Mouse (Mus musculus) G1E (cell line): Measurements from ENCODE around the gene Rora. TPM values are rescaled to one million over a fixed set of nuclear protein-coding genes. Genes with fewer than 3 reads are reported as not detected.

Source experiments
- ATAC-seq: 2 replicates; pipeline ENCODE4 v1.8.0; 2016; ENCODE audit warnings: mild to moderate bottlenecking; ENCODE audit not compliant: insufficient number of reproducible peaks, poor library complexity, low FRiP score, severe bottlenecking; ENCODE audit errors: extremely low read depth
- DNase-seq: peaks from one replicate; pipeline ENCODE4 v3.0.0; 2012; ENCODE audit warnings: low spot score
- H3K27me3 ChIP-seq: 2 replicates; pipeline ENCODE4 v1.6.1; 2012; ENCODE audit warnings: mild to moderate bottlenecking, low read length, inconsistent platforms; ENCODE audit not compliant: insufficient read depth
- H3K36me3 ChIP-seq: replicated peaks from 2 replicates; pipeline ENCODE3; 2012; ENCODE audit warnings: mild to moderate bottlenecking, inconsistent platforms
- H3K4me1 ChIP-seq: 2 replicates; pipeline ENCODE4 v1.6.1; 2012; ENCODE audit warnings: low read depth, low read length, inconsistent platforms, mixed read lengths; ENCODE audit not compliant: insufficient read depth
- H3K4me3 ChIP-seq: 2 replicates; pipeline ENCODE4 v1.5.1; 2012; ENCODE audit warnings: low read depth, mild to moderate bottlenecking, inconsistent platforms, low read length, moderate library complexity, mixed read lengths
- H3K9me3 ChIP-seq: replicated peaks from 2 replicates; pipeline ENCODE4 v1.6.1; 2012; ENCODE audit warnings: inconsistent platforms
- CTCF ChIP-seq: IDR thresholded peaks from 2 replicates; pipeline ENCODE4 v1.5.1; 2012; ENCODE audit warnings: low read depth, low read length, inconsistent platforms, mixed read lengths
- GATA1 ChIP-seq: IDR thresholded peaks from 2 replicates; pipeline ENCODE4 v1.6.1; 2012; ENCODE audit warnings: borderline replicate concordance, low read length, inconsistent platforms, mixed read lengths
- GATA2 ChIP-seq: IDR thresholded peaks from 2 replicates; pipeline ENCODE4 v1.6.1; 2012; ENCODE audit warnings: low read depth, low read length, inconsistent platforms, borderline replicate concordance
- POLR2AphosphoS5 ChIP-seq: IDR thresholded peaks from 2 replicates; pipeline ENCODE4 v1.6.1; 2012; ENCODE audit warnings: low read depth, low read length, inconsistent platforms; ENCODE audit not compliant: insufficient replicate concordance
- TAL1 ChIP-seq: conservative IDR thresholded peaks from 2 replicates; pipeline ENCODE4 v1.6.1; 2012; ENCODE audit warnings: low read depth, low read length, inconsistent platforms, mixed read lengths
- polyA plus RNA-seq: library from polyadenylated mRNA; stranded (reverse); fragments of >175 nt; gene quantifications from 2 replicates; pipeline ENCODE4 v1.2.3, GENCODE M21; 2012
- total RNA-seq, 2 experiments: library from RNA; stranded (forward) in 1 of 2; stranded (reverse) in 1 of 2; fragments of 200-1000 nt in 1 of 2; fragments of >200 nt in 1 of 2; fragmentation: Nextera tagmentation in 1 of 2; gene quantifications; 2 replicates each; pipeline ENCODE4 v1.2.3; 2014 to 2017

Gene Rora
- total and polyA plus RNA-seq, 3 experiments, result 0.11 TPM; not detected in 2

DNA sequence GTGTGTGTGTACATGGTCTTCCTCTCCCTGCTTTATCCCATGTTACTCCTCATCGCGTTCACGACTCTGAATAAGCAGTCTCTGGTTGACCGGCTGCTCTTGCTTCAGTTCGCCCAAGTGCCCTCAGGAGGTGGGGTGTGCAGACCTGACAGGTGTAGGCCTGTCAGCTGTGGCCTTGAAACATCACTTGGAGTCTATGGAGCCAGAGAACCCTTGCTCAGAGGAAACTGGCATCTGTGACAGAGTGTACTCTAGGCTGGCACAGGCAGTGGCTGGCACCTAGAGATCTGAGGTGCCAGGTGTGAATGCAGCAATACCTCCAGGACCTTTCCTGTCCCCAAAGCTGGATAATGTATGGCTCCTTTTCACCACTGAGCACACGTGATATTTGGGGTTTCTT lies 331.5 kb downstream of the Rora start:
- Histone ChIP-seq H3K36me3 (no peaks in the 10 kb centered on the region), H3K27me3 (no peaks in the 10 kb centered on the region), H3K4me3 (no peak overlapping the region), H3K4me1 (no peaks in the 10 kb centered on the region), H3K9me3 (peaks cover 62% of the 10 kb centered on the region)
- no peak for DNase-seq
- no peak for ATAC-seq
- no peak for TF ChIP-seq GATA2
- no peak for TF ChIP-seq TAL1
- no peak for TF ChIP-seq POLR2AphosphoS5
- no peak for TF ChIP-seq GATA1
- TF ChIP-seq CTCF, result no peak

DNA sequence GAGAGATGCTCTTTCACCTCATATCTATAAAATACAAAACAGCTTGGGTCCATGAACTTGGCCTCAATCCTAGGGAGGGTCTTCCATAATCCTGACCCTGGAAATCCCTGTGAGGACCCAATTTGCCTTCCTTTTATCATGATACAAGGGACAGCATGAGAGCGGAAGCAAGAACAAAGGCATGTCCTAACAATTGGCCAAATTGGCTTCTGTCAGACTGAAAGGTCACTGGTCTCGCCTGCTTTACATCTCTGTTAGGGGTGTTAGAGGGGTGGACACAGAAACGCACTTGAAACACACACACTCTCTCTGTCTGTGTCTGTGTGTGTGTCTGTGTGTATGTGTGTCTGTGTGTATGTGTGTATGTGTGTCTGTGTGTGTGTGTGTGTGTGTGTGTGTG lies 332.2 kb downstream of the Rora start:
- DNase-seq, result no peak
- H3K4me1 ChIP-seq, result no peaks in the 10 kb centered on the region

DNA sequence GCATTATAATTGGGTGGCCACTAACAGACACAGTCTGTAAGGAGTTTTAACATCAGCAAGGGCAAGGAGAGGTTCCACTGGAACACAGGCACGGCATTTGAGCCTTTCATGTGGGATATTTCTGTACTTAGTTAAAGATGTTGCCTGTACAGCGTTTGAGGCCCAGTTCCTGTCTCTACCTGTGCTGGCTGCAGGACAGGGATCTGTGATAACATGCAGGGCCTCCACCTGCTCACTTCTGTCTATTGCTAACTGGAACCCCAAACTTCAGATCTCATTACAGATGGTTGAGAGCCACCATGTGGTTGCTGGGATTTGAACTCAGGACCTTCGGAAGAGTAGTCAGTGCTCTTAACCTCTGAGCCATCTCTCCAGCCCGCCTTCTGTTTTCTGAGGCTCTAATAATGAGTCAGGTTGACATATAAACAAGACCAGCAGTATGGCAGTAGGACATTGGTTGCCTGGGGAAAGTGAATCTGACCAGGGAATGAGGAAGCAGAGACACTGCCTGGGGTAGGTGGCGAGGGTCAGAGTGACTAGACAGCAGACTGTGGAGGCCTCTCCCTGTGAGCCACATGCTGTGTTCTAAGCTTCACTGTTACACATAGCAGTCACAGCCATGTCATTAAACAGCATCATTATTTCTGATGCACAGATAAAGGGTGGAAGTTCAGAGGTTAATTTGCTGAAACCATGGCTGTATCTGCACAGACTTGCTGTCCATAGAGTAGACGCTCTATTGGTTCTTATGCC lies 333.9 kb downstream of the Rora start:
- no peak for ATAC-seq
- peaks cover 52% of the 10 kb centered on the region for H3K9me3 ChIP-seq
- H3K4me3 ChIP-seq, result no peak overlapping the region
- TF ChIP-seq GATA2, result no peak
- no peak for TF ChIP-seq CTCF
- TF ChIP-seq TAL1, result no peak
- DNase-seq, result no peak
- no peaks in the 10 kb centered on the region for H3K36me3 ChIP-seq
- no peaks in the 10 kb centered on the region for H3K27me3 ChIP-seq
- no peaks in the 10 kb centered on the region for H3K4me1 ChIP-seq

More for the DNA sequence above, 332.2 kb downstream of the Rora start:
- H3K36me3 ChIP-seq, result no peaks in the 10 kb centered on the region
- H3K4me3 ChIP-seq, result no peak overlapping the region
- H3K27me3 ChIP-seq, result no peaks in the 10 kb centered on the region
- no peak for ATAC-seq
- H3K9me3 ChIP-seq, result peaks cover 56% of the 10 kb centered on the region
- TF ChIP-seq POLR2AphosphoS5 (no peak), GATA2 (no peak), GATA1 (no peak), CTCF (no peak), TAL1 (no peak)

DNA sequence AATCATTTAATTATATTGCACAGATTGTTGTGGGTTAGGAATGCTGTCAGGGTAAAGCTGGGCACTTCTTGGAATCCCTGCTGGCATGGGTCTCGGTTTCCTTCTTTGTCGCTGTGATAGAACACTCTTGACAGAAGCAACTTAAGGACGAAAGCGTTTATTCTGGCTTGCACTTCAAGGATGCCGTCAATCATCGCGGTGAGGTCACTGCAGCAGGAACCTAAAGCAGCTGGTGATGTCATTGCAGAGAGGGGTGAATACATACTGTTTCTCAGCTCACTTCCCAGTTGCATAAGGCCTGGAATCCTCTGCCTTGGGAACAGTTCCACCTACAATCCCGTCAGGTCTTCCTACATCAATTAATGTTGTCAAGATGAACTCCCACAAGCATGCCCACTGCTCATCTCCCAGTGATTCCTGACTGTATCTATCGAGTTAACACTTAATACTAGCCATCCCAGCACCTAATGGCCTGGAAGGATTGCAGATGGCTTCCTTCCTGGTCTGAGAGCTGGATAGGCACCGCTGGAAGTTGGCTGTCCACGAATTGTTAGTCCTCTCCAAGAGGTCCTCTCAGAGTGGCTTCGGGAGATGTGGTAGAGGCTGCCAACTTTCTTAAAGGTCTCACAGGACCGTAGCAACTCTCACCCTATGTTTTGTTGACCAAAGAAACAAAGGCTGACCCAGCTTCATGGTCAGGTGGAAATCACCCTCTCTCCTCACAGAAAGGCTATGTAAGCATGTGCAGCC lies 334.8 kb downstream of the Rora start:
- no peaks in the 10 kb centered on the region for H3K4me1 ChIP-seq

DNA sequence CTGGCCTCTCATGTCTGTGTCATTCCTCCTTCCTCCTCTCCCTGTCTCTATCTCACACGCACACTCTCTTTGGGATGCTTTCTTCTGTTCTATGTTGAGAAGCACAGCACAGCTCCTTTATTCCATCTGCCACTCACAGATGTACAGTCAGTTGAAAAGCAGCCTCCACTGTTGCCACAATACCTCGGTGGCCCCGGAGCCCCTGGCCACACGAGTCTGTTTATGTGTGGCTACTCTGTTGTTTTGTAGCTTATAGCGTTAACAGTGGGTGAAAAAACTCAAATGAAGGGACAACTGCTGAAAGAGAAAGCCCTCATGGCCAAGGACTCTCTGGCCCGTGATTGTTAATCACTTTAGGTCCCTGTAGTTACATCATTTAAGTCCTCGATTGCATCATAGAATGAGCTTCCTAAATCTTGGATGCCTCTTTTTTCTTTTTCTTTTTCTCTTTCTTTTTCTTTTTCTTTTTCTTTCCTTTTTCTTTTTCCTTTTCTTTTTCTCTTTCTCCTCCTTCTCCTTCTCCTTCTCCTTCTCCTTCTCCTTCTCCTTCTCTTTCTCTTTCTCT lies 336.4 kb downstream of the Rora start:
- Histone ChIP-seq H3K4me1 (no peaks in the 10 kb centered on the region), H3K4me3 (no peak overlapping the region), H3K9me3 (peaks cover 49% of the 10 kb centered on the region), H3K27me3 (no peaks in the 10 kb centered on the region), H3K36me3 (no peaks in the 10 kb centered on the region)
- DNase-seq (no peak), ATAC-seq (no peak)
- TF ChIP-seq TAL1, result no peak
- no peak for TF ChIP-seq POLR2AphosphoS5

More for the DNA sequence above, 334.8 kb downstream of the Rora start:
- DNase-seq, result no peak
- no peak overlapping the region for H3K4me3 ChIP-seq
- H3K36me3 ChIP-seq, result no peaks in the 10 kb centered on the region
- no peaks in the 10 kb centered on the region for H3K27me3 ChIP-seq
- no peak for ATAC-seq
- peaks cover 51% of the 10 kb centered on the region for H3K9me3 ChIP-seq
- TF ChIP-seq GATA1, result no peak
- no peak for TF ChIP-seq TAL1
- TF ChIP-seq CTCF, result no peak
- TF ChIP-seq POLR2AphosphoS5, result no peak
- no peak for TF ChIP-seq GATA2

DNA sequence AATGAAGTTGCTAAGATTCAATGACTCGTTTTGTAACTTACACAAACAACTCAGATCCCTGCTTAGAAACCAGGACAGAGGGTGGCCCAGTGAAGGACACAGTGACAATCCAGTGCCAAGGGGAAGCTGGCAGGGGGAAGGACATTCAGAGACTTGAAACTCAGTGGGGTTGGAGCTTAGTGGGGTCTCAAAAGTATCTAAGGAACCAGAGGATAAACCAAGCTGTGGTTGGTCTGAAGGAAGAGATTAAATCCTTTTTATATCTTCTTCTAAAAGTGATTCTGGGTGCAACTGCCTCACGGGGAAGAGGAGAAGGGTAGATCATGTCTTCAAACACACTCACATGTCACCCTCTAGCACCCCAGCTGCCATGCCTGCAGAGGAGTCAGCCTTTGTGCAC lies 340.3 kb downstream of the Rora start:
- H3K4me1 ChIP-seq, result no peaks in the 10 kb centered on the region
- TF ChIP-seq POLR2AphosphoS5 (no peak), GATA1 (no peak), CTCF (no peak), GATA2 (no peak), TAL1 (no peak)
- no peak overlapping the region for H3K4me3 ChIP-seq
- no peak for DNase-seq
- H3K9me3 ChIP-seq, result peaks cover 38% of the 10 kb centered on the region
- no peaks in the 10 kb centered on the region for H3K27me3 ChIP-seq
- H3K36me3 ChIP-seq, result no peaks in the 10 kb centered on the region
- ATAC-seq, result no peak

DNA sequence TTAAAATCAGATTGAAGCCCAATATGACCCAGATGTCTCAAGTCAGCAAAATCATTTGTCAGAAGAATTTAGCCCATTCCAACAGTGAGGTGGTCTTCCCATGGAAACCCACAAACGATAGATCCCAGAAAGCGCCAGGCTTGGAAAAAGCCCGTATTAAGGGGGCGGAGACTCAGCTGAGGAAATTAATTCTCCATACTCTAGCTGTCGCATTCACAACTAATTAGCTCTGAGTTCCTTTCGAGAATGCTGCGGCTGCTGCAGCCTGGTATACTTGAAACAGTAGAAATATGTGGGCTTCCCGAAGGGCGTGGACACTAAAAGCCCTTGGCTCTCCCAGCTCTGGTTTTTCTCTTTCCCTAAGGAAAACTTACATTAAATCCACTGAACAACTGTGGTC lies 345.4 kb downstream of the Rora start:
- Histone ChIP-seq H3K9me3 (peaks cover 39% of the 10 kb centered on the region), H3K36me3 (no peaks in the 10 kb centered on the region), H3K27me3 (no peaks in the 10 kb centered on the region), H3K4me1 (no peaks in the 10 kb centered on the region), H3K4me3 (no peak overlapping the region)
- TF ChIP-seq POLR2AphosphoS5, result no peak
- TF ChIP-seq GATA1, result no peak
- TF ChIP-seq CTCF, result no peak
- no peak for TF ChIP-seq TAL1
- TF ChIP-seq GATA2, result no peak
- DNase-seq (no peak), ATAC-seq (no peak)
